Mouse (Mus musculus) hindbrain, embryonic 13.5 days (tissue): ENCODE results near the gene Foxo6. TPM values are rescaled to one million over a fixed set of nuclear protein-coding genes. Genes with fewer than 3 reads are reported as not detected.

Experiments used
- ATAC-seq: fragments of 200-750 bp; cut with Nextera tagmentation; 2 replicates; pipeline ENCODE4 v1.8.0; 2017; ENCODE audit warnings: moderate TSS enrichment; ENCODE audit not compliant: low FRiP score
- H3K27ac ChIP-seq: fragments of 300-500 bp; sonication (generic); 2 replicates; pipeline ENCODE4 v1.5.1; 2015; ENCODE audit warnings: inconsistent platforms, mild to moderate bottlenecking, moderate library complexity
- H3K27me3 ChIP-seq: fragments of 300-500 bp; sonication (generic); 2 replicates; pipeline ENCODE4 v1.6.1; 2015; ENCODE audit warnings: mild to moderate bottlenecking, inconsistent platforms
- H3K36me3 ChIP-seq: fragments of 300-500 bp; sonication (generic); 2 replicates; pipeline ENCODE4 v1.6.1; 2015; ENCODE audit warnings: mild to moderate bottlenecking, inconsistent platforms
- H3K4me1 ChIP-seq: fragments of 300-500 bp; sonication (generic); replicated peaks from 2 replicates; pipeline ENCODE4 v1.6.1; 2015; ENCODE audit warnings: inconsistent platforms
- H3K4me2 ChIP-seq: fragments of 300-500 bp; sonication (generic); 2 replicates; pipeline ENCODE4 v1.6.1; 2015; ENCODE audit warnings: inconsistent platforms, mild to moderate bottlenecking, moderate library complexity
- H3K4me3 ChIP-seq: fragments of 300-500 bp; sonication (generic); 2 replicates; pipeline ENCODE4 v1.5.1; 2015; ENCODE audit warnings: mild to moderate bottlenecking, inconsistent platforms
- H3K9ac ChIP-seq: fragments of 300-500 bp; sonication (generic); 2 replicates; pipeline ENCODE4 v1.6.1; 2015; ENCODE audit warnings: mild to moderate bottlenecking, inconsistent platforms
- H3K9me3 ChIP-seq: fragments of 300-500 bp; sonication (generic); 2 replicates; pipeline ENCODE4 v1.6.1; 2016; ENCODE audit warnings: inconsistent platforms
- WGBS: fragments of 180-500 bp; shearing (Covaris S2); methylation state at CpG from one replicate; pipeline ENCODE4 v1.1.7; 2015; 5-methylcytosine and 5-hydroxymethylcytosine counted together
- polyA plus RNA-seq: library from polyadenylated mRNA; unstranded; fragments of >200 nt; fragmentation: Nextera tagmentation; extraction: Ambion mirVana; gene quantifications from 2 replicates; pipeline ENCODE4 v1.2.1, GENCODE M21; 2015

The Foxo6 gene
- 0.73 and 0.83 TPM in 2 replicates for polyA plus RNA-seq

- no peaks in the 10 kb centered on the region for H3K36me3 ChIP-seq
- 0% methylated on average over 53 of the region's 99 CpGs for WGBS
- H3K4me2 ChIP-seq, result peak within 1 kb of the TSS; percentile 91
- peaks cover 50% of the 10 kb centered on the region for H3K4me1 ChIP-seq
- peak within 1 kb of the TSS; percentile 84 for H3K9ac ChIP-seq
- peaks cover 46% of the 10 kb centered on the region for H3K27me3 ChIP-seq
- peak; percentile 81 for ATAC-seq
- peak within 1 kb of the TSS; percentile 86 for H3K27ac ChIP-seq
- no peaks in the 10 kb centered on the region for H3K9me3 ChIP-seq
- peak within 1 kb of the TSS; percentile 67 for H3K4me3 ChIP-seq
Observed at GRCm38 (mm10) chr4:120287290-120288111, at the start of gene Foxo6. Gene Foxo6, minus strand, starts transcription at chr4:120287349.

- Histone ChIP-seq H3K9me3 (no peaks in the 10 kb centered on the region), H3K36me3 (no peaks in the 10 kb centered on the region), H3K27ac (no peak overlapping the region), H3K4me1 (peaks cover 17% of the 10 kb centered on the region), H3K4me3 (no peak overlapping the region), H3K9ac (no peak overlapping the region), H3K4me2 (no peak overlapping the region), H3K27me3 (no peaks in the 10 kb centered on the region)
- ATAC-seq, result no peak
- 92% methylated on average over 4 of the region's 4 CpGs for WGBS
Observed at GRCm38 (mm10) chr4:120334316-120334715, 47.2 kb upstream of the Foxo6 start.

GRCm38 (mm10) chr4:120332934-120333421 is 45.8 kb upstream of the Foxo6 start:
- Histone ChIP-seq H3K27ac (peak overlapping the region; percentile 87), H3K27me3 (no peaks in the 10 kb centered on the region), H3K4me2 (peak overlapping the region; percentile 11; the same call in 1 of the 2 replicates), H3K9me3 (no peaks in the 10 kb centered on the region), H3K4me3 (no peak overlapping the region), H3K4me1 (peaks cover 17% of the 10 kb centered on the region), H3K9ac (no peak overlapping the region), H3K36me3 (no peaks in the 10 kb centered on the region)
- 26% methylated on average over 11 of the region's 11 CpGs for WGBS
- ATAC-seq, result peak; percentile 84

DNA sequence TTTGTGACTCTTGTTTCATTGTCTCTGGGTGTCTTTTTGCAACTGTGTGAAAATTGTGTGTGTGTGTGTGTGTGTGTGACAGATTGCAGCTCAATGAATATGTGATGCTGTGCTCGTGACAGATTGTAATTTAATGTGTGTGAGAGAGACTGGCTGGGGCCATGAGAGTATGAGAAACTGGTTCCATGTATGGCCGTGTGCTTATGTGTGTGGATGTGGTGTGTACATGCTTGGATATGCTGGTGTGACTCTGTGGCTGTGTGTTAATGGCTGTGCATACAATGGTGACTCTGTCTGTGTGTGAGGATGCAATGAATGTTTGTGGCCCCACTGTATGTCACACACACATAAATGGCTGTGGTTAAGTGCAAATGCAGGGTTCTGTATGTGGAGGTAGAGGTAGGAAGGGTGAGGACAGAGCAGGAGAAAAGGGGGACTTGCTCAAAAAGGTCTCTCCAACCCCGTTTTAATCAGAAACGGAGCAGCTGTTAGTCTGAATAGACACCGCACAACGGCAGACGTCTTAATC is 45.3 kb upstream of the Foxo6 start:
- 30% methylated on average over 7 of the region's 7 CpGs for WGBS
- Histone ChIP-seq H3K4me1 (peaks cover 17% of the 10 kb centered on the region), H3K4me3 (no peak overlapping the region), H3K9ac (peak overlapping the region; percentile 39; the same call in 1 of the 2 replicates), H3K4me2 (peak overlapping the region; percentile 11; the same call in 1 of the 2 replicates), H3K27ac (peak overlapping the region; percentile 87), H3K9me3 (no peaks in the 10 kb centered on the region), H3K36me3 (no peaks in the 10 kb centered on the region), H3K27me3 (no peaks in the 10 kb centered on the region)
- ATAC-seq, result peak; percentile 56

GRCm38 (mm10) chr4:120331992-120332391 is 44.8 kb upstream of the Foxo6 start:
- Histone ChIP-seq H3K9ac (peak overlapping the region; percentile 39; the same call in 1 of the 2 replicates), H3K4me1 (peaks cover 17% of the 10 kb centered on the region), H3K4me2 (no peak overlapping the region), H3K36me3 (no peaks in the 10 kb centered on the region), H3K27ac (peak overlapping the region; percentile 87), H3K27me3 (no peaks in the 10 kb centered on the region), H3K9me3 (no peaks in the 10 kb centered on the region), H3K4me3 (no peak overlapping the region)
- 74% methylated on average over 7 of the region's 7 CpGs for WGBS
- peak; percentile 41; the same call in 1 of the 2 replicates for ATAC-seq

DNA sequence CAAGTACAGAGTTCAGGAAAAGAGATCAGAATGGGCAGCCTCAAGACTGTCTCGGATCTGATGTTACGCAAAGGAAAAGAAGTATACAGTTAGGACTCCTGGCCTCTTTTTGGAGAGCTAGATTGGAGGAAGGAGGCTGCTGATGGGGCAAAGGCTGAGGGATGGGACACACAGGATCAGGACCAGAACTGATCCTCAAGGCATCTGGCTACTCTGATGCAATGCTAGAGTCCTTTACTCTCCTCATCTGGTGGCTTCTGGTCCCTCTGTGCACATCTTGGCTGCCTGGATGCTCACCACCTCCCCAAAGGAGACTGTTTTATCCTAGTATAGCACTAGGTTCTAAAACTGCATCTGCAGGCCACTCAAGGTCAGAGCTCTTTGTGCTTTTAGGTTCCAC is 44.4 kb upstream of the Foxo6 start:
- peaks cover 17% of the 10 kb centered on the region for H3K4me1 ChIP-seq
- no peaks in the 10 kb centered on the region for H3K27me3 ChIP-seq
- 95% methylated on average over 2 of the region's 2 CpGs for WGBS
- ATAC-seq, result no peak
- no peaks in the 10 kb centered on the region for H3K9me3 ChIP-seq
- no peak overlapping the region for H3K4me2 ChIP-seq
- H3K4me3 ChIP-seq, result no peak overlapping the region
- no peaks in the 10 kb centered on the region for H3K36me3 ChIP-seq
- no peak overlapping the region for H3K9ac ChIP-seq
- peak overlapping the region; percentile 87; the same call in 1 of the 2 replicates for H3K27ac ChIP-seq

DNA sequence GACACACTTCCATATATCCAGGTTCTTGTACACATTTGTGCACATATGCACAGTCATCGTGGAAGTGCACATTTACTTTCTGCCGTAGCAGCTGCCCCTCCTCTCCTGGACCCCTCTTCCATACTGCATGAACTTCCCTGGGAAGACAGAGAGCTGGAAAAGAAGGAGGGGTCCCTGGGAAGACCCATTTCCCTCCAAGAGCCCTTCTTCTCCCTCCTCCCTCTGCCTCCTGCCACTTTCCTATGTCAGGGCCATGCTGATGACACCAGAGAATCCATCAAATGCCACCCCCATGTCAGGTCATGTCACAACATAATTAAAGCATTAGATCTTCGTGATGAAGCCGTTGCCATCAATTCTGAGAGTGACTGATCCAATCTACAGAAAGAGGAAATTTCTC is 38.6 kb upstream of the Foxo6 start:
- Histone ChIP-seq H3K27ac (no peak overlapping the region; the same call in 1 of the 2 replicates), H3K36me3 (no peaks in the 10 kb centered on the region), H3K9ac (no peak overlapping the region), H3K27me3 (0 out of 2 replicates have a peak, but pooled peaks cover 3% of the 10 kb centered on the region), H3K4me3 (no peak overlapping the region), H3K4me1 (no peaks in the 10 kb centered on the region), H3K4me2 (no peak overlapping the region), H3K9me3 (no peaks in the 10 kb centered on the region)
- 79% methylated on average over 4 of the region's 4 CpGs for WGBS
- ATAC-seq, result no peak

DNA sequence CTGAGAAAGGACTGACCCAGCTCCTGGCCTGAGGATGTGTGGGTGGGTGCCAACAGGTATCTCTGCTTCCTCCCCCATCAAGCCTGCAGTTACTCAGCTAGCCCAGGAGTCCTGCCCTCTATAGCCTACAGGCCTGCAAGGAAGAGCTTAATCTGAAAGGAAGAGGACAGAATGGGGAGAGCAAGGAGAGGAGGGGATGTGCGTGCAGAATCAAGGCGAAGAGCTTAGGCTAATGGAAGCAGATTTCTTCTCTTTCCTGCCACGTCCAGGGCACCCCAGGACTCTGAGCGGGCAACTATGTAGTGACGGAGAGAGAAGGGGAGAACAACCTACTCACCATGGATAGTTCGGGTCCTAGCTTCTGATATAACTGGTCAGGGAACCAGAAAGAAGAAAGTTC is 37.9 kb upstream of the Foxo6 start:
- no peaks in the 10 kb centered on the region for H3K36me3 ChIP-seq
- H3K4me1 ChIP-seq, result no peaks in the 10 kb centered on the region
- H3K27ac ChIP-seq, result no peak overlapping the region
- H3K9me3 ChIP-seq, result no peaks in the 10 kb centered on the region
- no peak overlapping the region for H3K4me3 ChIP-seq
- no peak overlapping the region for H3K9ac ChIP-seq
- no peak overlapping the region for H3K4me2 ChIP-seq
- H3K27me3 ChIP-seq, result 0 out of 2 replicates have a peak, but pooled peaks cover 3% of the 10 kb centered on the region
- no peak for ATAC-seq
- 75% methylated on average over 6 of the region's 6 CpGs for WGBS

DNA sequence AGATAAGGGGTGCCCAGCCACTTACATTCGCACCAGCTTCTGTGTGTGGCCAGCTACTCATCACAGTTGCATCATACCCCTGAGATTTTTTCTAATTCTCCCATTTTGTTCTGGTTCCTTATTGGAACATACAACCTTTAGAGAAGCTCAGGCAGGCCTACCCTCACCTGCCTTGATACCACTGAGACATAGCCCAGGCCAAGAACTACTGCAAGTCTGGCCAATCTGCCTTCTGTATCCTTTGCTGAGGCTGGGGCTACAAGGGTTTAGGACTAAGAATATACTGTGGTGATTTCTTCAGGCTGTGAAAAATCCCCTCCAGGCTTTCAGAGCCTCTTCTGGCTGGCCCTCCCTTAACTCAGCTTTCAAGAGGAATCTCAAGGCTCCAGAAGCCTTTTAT is 36.7 kb upstream of the Foxo6 start:
- no peak overlapping the region for H3K27ac ChIP-seq
- no peak overlapping the region for H3K9ac ChIP-seq
- no peak overlapping the region for H3K4me3 ChIP-seq
- no peaks in the 10 kb centered on the region for H3K36me3 ChIP-seq
- H3K9me3 ChIP-seq, result no peaks in the 10 kb centered on the region
- 0 out of 2 replicates have a peak, but pooled peaks cover 3% of the 10 kb centered on the region for H3K27me3 ChIP-seq
- ATAC-seq, result no peak
- H3K4me2 ChIP-seq, result no peak overlapping the region
- 97% methylated on average over 1 of the region's 1 CpGs for WGBS
- no peaks in the 10 kb centered on the region for H3K4me1 ChIP-seq

- WGBS, result 29% methylated on average over 6 of the region's 6 CpGs
- no peaks in the 10 kb centered on the region for H3K4me1 ChIP-seq
- no peak overlapping the region for H3K27ac ChIP-seq
- H3K9ac ChIP-seq, result no peak overlapping the region
- H3K9me3 ChIP-seq, result no peaks in the 10 kb centered on the region
- no peak overlapping the region for H3K4me2 ChIP-seq
- H3K36me3 ChIP-seq, result no peaks in the 10 kb centered on the region
- H3K4me3 ChIP-seq, result no peak overlapping the region
- 0 out of 2 replicates have a peak, but pooled peaks cover 3% of the 10 kb centered on the region for H3K27me3 ChIP-seq
- ATAC-seq, result no peak
Observed at GRCm38 (mm10) chr4:120323198-120323597, 36.0 kb upstream of the Foxo6 start.

DNA sequence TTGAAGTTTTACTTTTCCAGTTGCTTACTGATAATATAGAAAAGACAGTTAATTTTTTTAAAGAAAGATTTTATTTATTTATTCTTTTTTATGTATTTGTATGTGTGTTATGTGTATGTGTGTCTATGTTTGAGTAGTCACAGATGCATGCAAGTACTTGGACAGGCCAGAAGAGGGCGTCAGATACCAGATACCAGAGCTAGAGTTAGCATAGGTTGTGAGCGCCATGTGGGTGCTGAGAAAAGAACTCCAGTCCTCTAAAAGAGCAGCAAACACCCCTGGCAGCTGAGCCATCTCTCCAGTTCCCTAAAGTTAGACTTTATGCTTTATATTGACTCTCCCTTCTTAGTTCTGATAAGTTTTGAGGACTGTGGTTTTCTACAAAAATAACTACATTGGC is 30.4 kb upstream of the Foxo6 start:
- no peak for ATAC-seq
- 72% methylated on average over 2 of the region's 2 CpGs for WGBS
- no peaks in the 10 kb centered on the region for H3K4me1 ChIP-seq
- no peak overlapping the region for H3K4me3 ChIP-seq
- no peak overlapping the region for H3K9ac ChIP-seq
- no peaks in the 10 kb centered on the region; the same call in 1 of the 2 replicates for H3K27me3 ChIP-seq
- H3K27ac ChIP-seq, result no peak overlapping the region
- H3K36me3 ChIP-seq, result no peaks in the 10 kb centered on the region
- H3K4me2 ChIP-seq, result no peak overlapping the region
- H3K9me3 ChIP-seq, result no peaks in the 10 kb centered on the region

DNA sequence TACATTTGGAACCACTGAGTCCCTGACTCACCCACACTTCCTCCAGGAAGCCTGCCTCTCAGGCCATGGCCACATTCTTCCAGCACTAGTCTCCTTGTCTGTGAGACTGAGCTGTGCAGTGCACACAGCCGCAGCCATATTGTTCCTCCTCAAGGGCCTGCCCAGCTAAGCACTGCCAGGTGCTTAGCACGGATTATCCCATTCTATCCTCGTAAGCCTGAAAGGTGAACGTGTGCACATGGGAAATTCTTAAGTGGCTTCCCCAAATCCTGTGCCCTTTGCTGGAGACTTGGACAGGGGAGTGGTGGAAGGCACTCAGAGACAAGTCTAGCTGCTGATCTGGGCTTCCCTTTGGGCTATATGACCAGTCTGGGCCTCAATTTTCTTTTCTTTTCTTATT is 29.6 kb upstream of the Foxo6 start:
- Histone ChIP-seq H3K4me3 (no peak overlapping the region), H3K27me3 (no peaks in the 10 kb centered on the region; the same call in 1 of the 2 replicates), H3K9ac (no peak overlapping the region), H3K9me3 (no peaks in the 10 kb centered on the region), H3K4me1 (no peaks in the 10 kb centered on the region), H3K36me3 (no peaks in the 10 kb centered on the region), H3K4me2 (no peak overlapping the region), H3K27ac (no peak overlapping the region)
- no peak for ATAC-seq
- WGBS, result 77% methylated on average over 4 of the region's 4 CpGs
